Mouse (Mus musculus): Measurements from ENCODE around the gene Tbc1d17. TPM values are rescaled to one million over a fixed set of nuclear protein-coding genes. Genes with fewer than 3 reads are reported as not detected.

Tbc1d17 gene
- total RNA-seq (2014; rRNA removed) (20.2 and 31.5 TPM in 2 replicates), polyA plus RNA-seq (2012; rRNA removed) (81.1 and 91.6 TPM in 2 replicates)

DNA sequence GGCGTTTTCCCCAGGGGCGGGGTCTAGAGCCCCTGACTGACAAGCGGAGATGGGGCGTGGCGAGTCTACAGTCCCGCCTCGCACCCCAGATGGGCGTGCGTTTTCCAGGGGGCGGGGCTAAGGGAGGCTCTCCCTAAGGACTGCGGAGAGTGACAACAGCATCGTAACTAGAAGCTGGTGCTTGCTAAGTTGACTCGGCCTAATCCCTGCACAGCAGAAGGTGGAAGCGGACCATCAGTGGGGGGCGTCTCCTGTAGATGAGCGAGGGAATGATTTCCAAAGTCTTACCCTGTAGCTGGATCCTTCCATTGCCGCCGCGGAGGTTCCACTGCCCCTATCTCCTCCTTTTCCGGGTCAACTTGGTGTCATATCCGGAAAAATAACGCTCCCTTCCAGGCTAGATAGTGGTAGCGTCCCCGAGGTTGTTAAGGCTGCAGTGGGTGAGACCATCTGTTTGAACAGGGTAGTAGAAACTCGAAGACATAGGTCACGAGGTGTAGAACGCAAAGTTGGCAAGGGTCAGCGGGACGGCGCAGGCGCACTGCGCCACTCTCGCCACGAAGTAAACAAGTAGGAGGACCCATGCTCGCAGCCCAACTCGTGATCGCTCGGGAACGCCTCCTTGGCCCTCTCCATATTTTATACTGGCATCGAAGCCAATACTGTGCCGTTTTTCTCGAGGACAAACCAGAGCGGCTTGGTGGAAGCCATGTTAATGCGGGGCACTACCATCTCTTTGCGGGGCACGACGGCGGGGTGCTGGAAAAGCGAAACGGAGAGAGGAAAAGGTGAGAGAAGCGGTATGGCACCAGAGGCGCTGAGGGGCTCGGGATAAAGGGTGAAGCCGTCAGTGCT lies at the start of gene Tbc1d17, which contains the start of gene Akt1s1:
Gene Tbc1d17 (minus strand): TSS at position 519 of the 855 bp plus-strand sequence.
Gene Akt1s1 (plus strand): TSS at position 431 of the 855 bp plus-strand sequence.
- peaks cover 22% of the 10 kb centered on the region; the same call in 1 of the 2 replicates for H3K79me2 ChIP-seq (ENCODE audit: control insufficient read depth, insufficient read depth, low read length)
- H3K27ac ChIP-seq (replicated peaks; ENCODE audit: insufficient read depth, low read depth, low read length): peak within 1 kb of the TSS; percentile 98
- WGBS: under 1% methylated on average over 53 of the region's 54 CpGs
- peaks cover 17% of the 10 kb centered on the region; the same call in 1 of the 2 replicates for H3K36me3 ChIP-seq (ENCODE audit: control insufficient read depth, insufficient read depth, low read length)
- H3K4me1 ChIP-seq (ENCODE audit: control insufficient read depth, insufficient read depth, low read length): peaks cover 23% of the 10 kb centered on the region
- H3K9ac ChIP-seq (ENCODE audit: low read depth, low read length): peak within 1 kb of the TSS; percentile 92
- H3K4me3 ChIP-seq (ENCODE audit: insufficient read depth, low read depth, low read length): peak within 1 kb of the TSS; percentile 93
- no peak for TF ChIP-seq CTCF (IDR thresholded peaks at IDR 0.05; ENCODE audit: low read depth, low read length)
- TF ChIP-seq POLR2A (IDR thresholded peaks at IDR 0.05; ENCODE audit: extremely low read depth, insufficient read depth, low read length): 0 out of 2 replicates have a peak, but pooled peaks have one; percentile 62
- H3K27me3 ChIP-seq (ENCODE audit: control insufficient read depth, insufficient read depth, low read length): no peaks in the 10 kb centered on the region
- peak; percentile 100 for DNase-seq (ENCODE audit: extremely low read depth, low read depth, low spot score)

DNA sequence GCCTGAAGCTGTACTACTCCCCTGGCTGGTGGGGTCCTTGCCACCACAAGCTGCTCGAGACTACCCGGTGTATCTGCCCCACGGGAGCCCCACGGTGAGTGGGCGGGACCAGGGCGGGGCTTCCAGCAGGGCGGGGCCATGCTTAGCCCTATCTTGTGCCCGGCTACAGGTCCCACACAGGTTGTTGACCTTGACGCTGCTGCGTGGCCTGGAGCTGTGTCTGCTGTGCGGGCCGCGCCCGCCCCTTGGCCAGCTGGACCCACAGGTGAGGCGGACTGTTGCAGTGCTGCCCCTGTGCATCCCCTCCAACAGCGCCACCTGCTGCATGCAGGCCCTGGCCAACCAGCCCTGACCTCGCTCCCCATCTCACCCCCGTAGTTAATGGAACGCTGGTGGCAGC lies 49.7 kb upstream of the Tbc1d17 start:
- Histone ChIP-seq H3K27ac (replicated peaks; ENCODE audit: insufficient read depth, low read depth, low read length) (no peak overlapping the region), H3K4me3 (ENCODE audit: insufficient read depth, low read depth, low read length) (peak overlapping the region; percentile 3; the same call in 1 of the 2 replicates), H3K9ac (ENCODE audit: low read depth, low read length) (no peak overlapping the region), H3K4me1 (ENCODE audit: control insufficient read depth, insufficient read depth, low read length) (peaks cover 3% of the 10 kb centered on the region; the same call in 1 of the 2 replicates), H3K27me3 (ENCODE audit: control insufficient read depth, insufficient read depth, low read length) (no peaks in the 10 kb centered on the region), H3K79me2 (ENCODE audit: control insufficient read depth, insufficient read depth, low read length) (no peaks in the 10 kb centered on the region), H3K36me3 (ENCODE audit: control insufficient read depth, insufficient read depth, low read length) (no peaks in the 10 kb centered on the region)
- peak; percentile 40 for DNase-seq (ENCODE audit: extremely low read depth, low read depth, low spot score)
- 31% methylated on average over 19 of the region's 19 CpGs for WGBS
- TF ChIP-seq POLR2A (IDR thresholded peaks at IDR 0.05; ENCODE audit: extremely low read depth, insufficient read depth, low read length): 0 out of 2 replicates have a peak, but pooled peaks have one; percentile 10
- peak; percentile 45 for TF ChIP-seq CTCF (IDR thresholded peaks at IDR 0.05; ENCODE audit: low read depth, low read length)

DNA sequence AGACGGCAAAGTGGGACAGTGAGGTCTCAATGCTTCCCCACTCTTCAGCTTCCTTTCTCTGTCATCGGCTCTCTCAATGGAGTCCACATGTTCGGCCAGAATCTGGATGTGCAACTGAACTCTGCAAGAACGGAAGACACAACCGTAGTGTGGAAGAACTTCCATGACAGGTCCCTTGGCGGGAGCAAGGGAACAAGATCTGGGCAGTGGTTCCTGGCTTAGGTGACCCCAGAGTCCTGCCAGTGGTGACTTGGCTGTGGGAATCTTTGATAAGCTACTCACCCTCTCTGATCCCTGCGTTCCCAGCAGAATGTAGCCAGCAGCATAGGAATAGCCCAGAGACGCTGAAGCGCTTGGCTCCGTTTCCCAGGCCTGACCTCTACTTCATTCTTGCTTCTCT lies 47.6 kb upstream of the Tbc1d17 start:
- no peaks in the 10 kb centered on the region for H3K36me3 ChIP-seq (ENCODE audit: control insufficient read depth, insufficient read depth, low read length)
- 49% methylated on average over 10 of the region's 10 CpGs for WGBS
- H3K4me1 ChIP-seq (ENCODE audit: control insufficient read depth, insufficient read depth, low read length): peaks cover 4% of the 10 kb centered on the region; the same call in 1 of the 2 replicates
- peak; percentile 18 for DNase-seq (ENCODE audit: extremely low read depth, low read depth, low spot score)
- peak overlapping the region; percentile 73 for H3K4me3 ChIP-seq (ENCODE audit: insufficient read depth, low read depth, low read length)
- peaks cover 5% of the 10 kb centered on the region; the same call in 1 of the 2 replicates for H3K79me2 ChIP-seq (ENCODE audit: control insufficient read depth, insufficient read depth, low read length)
- no peak overlapping the region for H3K27ac ChIP-seq (replicated peaks; ENCODE audit: insufficient read depth, low read depth, low read length)
- H3K27me3 ChIP-seq (ENCODE audit: control insufficient read depth, insufficient read depth, low read length): no peaks in the 10 kb centered on the region
- peak overlapping the region; percentile 70; the same call in 1 of the 2 replicates for H3K9ac ChIP-seq (ENCODE audit: low read depth, low read length)
- TF ChIP-seq CTCF (IDR thresholded peaks at IDR 0.05; ENCODE audit: low read depth, low read length) (no peak), POLR2A (IDR thresholded peaks at IDR 0.05; ENCODE audit: extremely low read depth, insufficient read depth, low read length) (no peak)

DNA sequence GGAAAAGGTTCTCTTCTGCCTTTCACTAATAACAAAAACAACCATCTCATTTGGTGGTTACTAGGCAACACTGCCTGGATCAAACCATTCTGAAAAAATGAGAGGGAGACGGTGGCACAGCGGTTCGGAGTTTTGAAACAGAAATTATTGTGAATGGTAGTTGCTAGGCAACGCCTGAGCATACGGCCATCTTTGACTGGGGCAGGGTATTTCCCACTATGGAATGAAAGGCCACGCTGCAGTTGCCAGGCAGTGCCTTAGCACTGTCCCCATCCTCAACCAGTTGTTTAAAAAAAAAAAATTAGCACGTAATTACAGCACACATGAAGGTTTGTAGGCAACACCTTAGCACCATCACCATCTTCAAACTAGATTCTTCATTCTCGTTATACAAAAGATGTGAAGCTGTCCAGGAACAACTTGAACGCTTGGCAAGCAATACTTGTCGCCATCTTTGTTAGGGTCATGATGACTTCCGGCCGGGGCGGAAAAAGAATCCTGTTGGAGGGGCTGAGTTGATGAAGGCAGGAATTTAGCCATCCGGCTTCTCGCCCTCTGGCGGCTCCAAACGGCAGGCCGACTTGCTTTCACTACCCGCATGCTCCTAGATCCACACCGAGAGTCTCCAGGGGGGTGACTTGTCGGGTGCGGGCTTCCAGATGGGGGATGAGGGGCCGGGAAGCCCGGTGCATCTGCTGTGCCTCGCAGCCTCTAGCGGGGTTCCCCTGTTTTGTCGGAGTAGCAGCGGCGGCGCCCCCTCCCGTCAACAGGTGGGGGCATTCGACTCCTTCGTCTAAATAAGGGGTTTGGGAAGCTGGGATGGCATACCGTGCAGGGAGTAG lies 46.9 kb upstream of the Tbc1d17 start, which contains the start of gene Fuz:
Gene Fuz (plus strand): TSS at position 487 of the 842 bp plus-strand sequence.
- peak within 1 kb of the TSS; percentile 73 for H3K4me3 ChIP-seq (ENCODE audit: insufficient read depth, low read depth, low read length)
- no peaks in the 10 kb centered on the region for H3K36me3 ChIP-seq (ENCODE audit: control insufficient read depth, insufficient read depth, low read length)
- H3K9ac ChIP-seq (ENCODE audit: low read depth, low read length): peak within 1 kb of the TSS; percentile 70
- 1% methylated on average over 34 of the region's 34 CpGs for WGBS
- peak; percentile 91 for DNase-seq (ENCODE audit: extremely low read depth, low read depth, low spot score)
- H3K27ac ChIP-seq (replicated peaks; ENCODE audit: insufficient read depth, low read depth, low read length): 0 out of 2 replicates have a peak within 1 kb of the TSS, but pooled peaks have one; percentile 7
- peaks cover 11% of the 10 kb centered on the region for H3K79me2 ChIP-seq (ENCODE audit: control insufficient read depth, insufficient read depth, low read length)
- H3K4me1 ChIP-seq (ENCODE audit: control insufficient read depth, insufficient read depth, low read length): peaks cover 10% of the 10 kb centered on the region
- H3K27me3 ChIP-seq (ENCODE audit: control insufficient read depth, insufficient read depth, low read length): no peaks in the 10 kb centered on the region
- no peak for TF ChIP-seq POLR2A (IDR thresholded peaks at IDR 0.05; ENCODE audit: extremely low read depth, insufficient read depth, low read length)
- peak; percentile 68 for TF ChIP-seq CTCF (IDR thresholded peaks at IDR 0.05; ENCODE audit: low read depth, low read length)

DNA sequence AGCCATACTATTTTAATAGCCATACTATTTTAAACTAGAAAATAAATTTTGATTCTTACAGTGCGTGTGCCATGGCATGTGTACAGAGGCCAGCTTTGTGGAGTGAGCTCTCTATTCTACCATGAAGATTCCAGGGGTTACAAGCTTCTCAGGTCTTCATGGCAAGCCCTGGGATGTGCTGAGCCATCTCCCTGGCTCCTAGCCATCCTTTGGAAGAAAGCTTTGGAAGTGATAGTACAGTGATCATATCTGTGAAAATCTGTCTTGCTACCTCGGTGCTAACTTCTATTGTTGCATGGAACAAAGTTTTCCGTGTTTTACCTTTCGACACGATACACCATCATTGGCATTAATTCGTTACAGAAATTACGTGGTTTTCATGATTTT lies 46.3 kb upstream of the Tbc1d17 start:
- TF ChIP-seq POLR2A (IDR thresholded peaks at IDR 0.05; ENCODE audit: extremely low read depth, insufficient read depth, low read length): no peak
- no peak for TF ChIP-seq CTCF (IDR thresholded peaks at IDR 0.05; ENCODE audit: low read depth, low read length)
- no peak overlapping the region for H3K27ac ChIP-seq (replicated peaks; ENCODE audit: insufficient read depth, low read depth, low read length)
- no peak overlapping the region for H3K9ac ChIP-seq (ENCODE audit: low read depth, low read length)

More for the DNA sequence above, 46.3 kb upstream of the Tbc1d17 start:
- Histone ChIP-seq H3K27me3 (ENCODE audit: control insufficient read depth, insufficient read depth, low read length) (no peaks in the 10 kb centered on the region), H3K4me3 (ENCODE audit: insufficient read depth, low read depth, low read length) (no peak overlapping the region), H3K36me3 (ENCODE audit: control insufficient read depth, insufficient read depth, low read length) (no peaks in the 10 kb centered on the region), H3K79me2 (ENCODE audit: control insufficient read depth, insufficient read depth, low read length) (peaks cover 17% of the 10 kb centered on the region), H3K4me1 (ENCODE audit: control insufficient read depth, insufficient read depth, low read length) (peaks cover 10% of the 10 kb centered on the region)
- DNase-seq (ENCODE audit: extremely low read depth, low read depth, low spot score): no peak
- 71% methylated on average over 7 of the region's 7 CpGs for WGBS

All from liver, adult 2 months (tissue).